Mouse (Mus musculus) hindbrain, embryonic 12.5 days (tissue): ENCODE results near the gene Zcchc8. TPM values are rescaled to one million over a fixed set of nuclear protein-coding genes. Genes with fewer than 3 reads are reported as not detected.

Source experiments
- ATAC-seq: fragments of 200-750 bp; cut with Nextera tagmentation; 2 replicates; pipeline ENCODE4 v1.8.0; 2017; ENCODE audit warnings: moderate TSS enrichment; ENCODE audit not compliant: low FRiP score
- H3K27ac ChIP-seq: fragments of 300-500 bp; sonication (generic); 2 replicates; pipeline ENCODE4 v1.5.1; 2016; ENCODE audit warnings: mild to moderate bottlenecking
- H3K27me3 ChIP-seq: fragments of 300-500 bp; sonication (generic); 2 replicates; pipeline ENCODE4 v1.6.1; 2016; ENCODE audit warnings: mild to moderate bottlenecking
- H3K36me3 ChIP-seq: fragments of 300-500 bp; sonication (generic); 2 replicates; pipeline ENCODE4 v1.6.1; 2016; ENCODE audit warnings: mild to moderate bottlenecking
- H3K4me1 ChIP-seq: fragments of 300-500 bp; sonication (generic); 2 replicates; pipeline ENCODE4 v1.6.1; 2016
- H3K4me2 ChIP-seq: fragments of 300-500 bp; sonication (generic); replicated peaks from 2 replicates; pipeline ENCODE4 v1.6.1; 2016; ENCODE audit warnings: mild to moderate bottlenecking
- H3K4me3 ChIP-seq: fragments of 300-500 bp; sonication (generic); 2 replicates; pipeline ENCODE4 v1.5.1; 2016; ENCODE audit warnings: mild to moderate bottlenecking
- H3K9ac ChIP-seq: fragments of 300-500 bp; sonication (generic); 2 replicates; pipeline ENCODE4 v1.6.1; 2016; ENCODE audit warnings: mild to moderate bottlenecking, moderate library complexity
- H3K9me3 ChIP-seq: fragments of 300-500 bp; sonication (generic); replicated peaks from 2 replicates; pipeline ENCODE4 v1.6.1; 2016; ENCODE audit warnings: mild to moderate bottlenecking
- WGBS: fragments of 180-500 bp; shearing (Covaris S2); methylation state at CpG from one replicate; pipeline ENCODE4 v1.1.7; 2016; 5-methylcytosine and 5-hydroxymethylcytosine counted together
- polyA plus RNA-seq: library from polyadenylated mRNA; unstranded; fragments of >200 nt; fragmentation: Nextera tagmentation; extraction: Ambion mirVana; gene quantifications from 2 replicates; pipeline ENCODE4 v1.2.1, GENCODE M21; 2016

Gene Zcchc8
- polyA plus RNA-seq, 1 experiment from 2014 or later: 80.2 TPM

- no peak for ATAC-seq
- no peak overlapping the region for H3K4me2 ChIP-seq
- WGBS: 52% methylated on average over 5 of the region's 5 CpGs
- no peaks in the 10 kb centered on the region for H3K9me3 ChIP-seq
- no peak overlapping the region for H3K9ac ChIP-seq
- H3K27ac ChIP-seq: no peak overlapping the region
- H3K4me1 ChIP-seq: peaks cover 21% of the 10 kb centered on the region
- no peak overlapping the region for H3K4me3 ChIP-seq
- no peaks in the 10 kb centered on the region for H3K27me3 ChIP-seq
- no peaks in the 10 kb centered on the region for H3K36me3 ChIP-seq
Observed at GRCm38 (mm10) chr5:123679546-123680263, 41.2 kb downstream of the Zcchc8 start.

GRCm38 (mm10) chr5:123679106-123679505 lies 41.8 kb downstream of the Zcchc8 start:
- H3K4me2 ChIP-seq: no peak overlapping the region
- H3K4me3 ChIP-seq: no peak overlapping the region
- no peak for ATAC-seq
- H3K4me1 ChIP-seq: peaks cover 22% of the 10 kb centered on the region
- H3K9me3 ChIP-seq: no peaks in the 10 kb centered on the region
- H3K27ac ChIP-seq: no peak overlapping the region
- no peaks in the 10 kb centered on the region for H3K36me3 ChIP-seq
- no peak overlapping the region for H3K9ac ChIP-seq
- no peaks in the 10 kb centered on the region for H3K27me3 ChIP-seq
- WGBS: 82% methylated on average over 3 of the region's 3 CpGs

GRCm38 (mm10) chr5:123675717-123676116 lies 45.2 kb downstream of the Zcchc8 start:
- no peaks in the 10 kb centered on the region for H3K36me3 ChIP-seq
- no peak for ATAC-seq
- no peak overlapping the region for H3K4me3 ChIP-seq
- H3K9ac ChIP-seq: no peak overlapping the region
- H3K9me3 ChIP-seq: no peaks in the 10 kb centered on the region
- peaks cover 21% of the 10 kb centered on the region for H3K4me1 ChIP-seq
- H3K27ac ChIP-seq: no peak overlapping the region
- no peak overlapping the region for H3K4me2 ChIP-seq
- no peaks in the 10 kb centered on the region for H3K27me3 ChIP-seq
- WGBS: 92% methylated on average over 9 of the region's 9 CpGs

- Histone ChIP-seq H3K27me3 (no peaks in the 10 kb centered on the region), H3K4me3 (no peak overlapping the region), H3K4me1 (peaks cover 23% of the 10 kb centered on the region), H3K27ac (no peak overlapping the region), H3K4me2 (no peak overlapping the region), H3K9me3 (no peaks in the 10 kb centered on the region), H3K36me3 (no peaks in the 10 kb centered on the region), H3K9ac (no peak overlapping the region)
- no peak for ATAC-seq
- WGBS: 44% methylated on average over 3 of the region's 3 CpGs
Observed at GRCm38 (mm10) chr5:123675221-123675620, 45.7 kb downstream of the Zcchc8 start.

GRCm38 (mm10) chr5:123671473-123671820 lies 49.5 kb downstream of the Zcchc8 start:
- Histone ChIP-seq H3K36me3 (no peaks in the 10 kb centered on the region), H3K27ac (no peak overlapping the region), H3K9ac (no peak overlapping the region), H3K4me3 (no peak overlapping the region), H3K4me1 (peaks cover 16% of the 10 kb centered on the region), H3K27me3 (no peaks in the 10 kb centered on the region), H3K4me2 (no peak overlapping the region), H3K9me3 (no peaks in the 10 kb centered on the region)
- ATAC-seq: no peak
- WGBS: 63% methylated on average over 3 of the region's 3 CpGs

GRCm38 (mm10) chr5:123670800-123671472 lies 50.0 kb downstream of the Zcchc8 start:
- H3K36me3 ChIP-seq: no peaks in the 10 kb centered on the region
- WGBS: 41% methylated on average over 14 of the region's 14 CpGs
- H3K9ac ChIP-seq: no peak overlapping the region
- H3K9me3 ChIP-seq: no peaks in the 10 kb centered on the region
- no peak overlapping the region for H3K4me2 ChIP-seq
- peaks cover 16% of the 10 kb centered on the region for H3K4me1 ChIP-seq
- no peaks in the 10 kb centered on the region for H3K27me3 ChIP-seq
- no peak for ATAC-seq
- H3K27ac ChIP-seq: peak overlapping the region; percentile 41; the same call in 1 of the 2 replicates
- no peak overlapping the region for H3K4me3 ChIP-seq

GRCm38 (mm10) chr5:123669991-123670799 lies 50.7 kb downstream of the Zcchc8 start:
- Histone ChIP-seq H3K9me3 (no peaks in the 10 kb centered on the region), H3K36me3 (no peaks in the 10 kb centered on the region), H3K4me3 (no peak overlapping the region), H3K9ac (no peak overlapping the region), H3K27me3 (no peaks in the 10 kb centered on the region), H3K27ac (peak overlapping the region; percentile 41; the same call in 1 of the 2 replicates), H3K4me2 (no peak overlapping the region), H3K4me1 (peaks cover 16% of the 10 kb centered on the region)
- ATAC-seq: no peak
- 71% methylated on average over 9 of the region's 9 CpGs for WGBS

GRCm38 (mm10) chr5:123667915-123668314 lies 53.0 kb downstream of the Zcchc8 start:
- no peak overlapping the region for H3K9ac ChIP-seq
- no peaks in the 10 kb centered on the region for H3K9me3 ChIP-seq
- H3K27ac ChIP-seq: no peak overlapping the region
- no peak overlapping the region for H3K4me3 ChIP-seq
- no peaks in the 10 kb centered on the region for H3K36me3 ChIP-seq
- no peak for ATAC-seq
- no peaks in the 10 kb centered on the region for H3K27me3 ChIP-seq
- H3K4me2 ChIP-seq: no peak overlapping the region
- 92% methylated on average over 12 of the region's 12 CpGs for WGBS
- peaks cover 10% of the 10 kb centered on the region for H3K4me1 ChIP-seq

- Histone ChIP-seq H3K9me3 (no peaks in the 10 kb centered on the region), H3K9ac (no peak overlapping the region), H3K4me3 (no peak overlapping the region), H3K36me3 (no peaks in the 10 kb centered on the region), H3K4me2 (no peak overlapping the region), H3K27me3 (no peaks in the 10 kb centered on the region), H3K27ac (no peak overlapping the region), H3K4me1 (peaks cover 7% of the 10 kb centered on the region; the same call in 1 of the 2 replicates)
- 85% methylated on average over 7 of the region's 7 CpGs for WGBS
- no peak for ATAC-seq
Observed at GRCm38 (mm10) chr5:123665956-123666355, 54.9 kb downstream of the Zcchc8 start.

- Histone ChIP-seq H3K4me2 (no peak overlapping the region), H3K9me3 (no peaks in the 10 kb centered on the region), H3K4me3 (no peak overlapping the region), H3K36me3 (no peaks in the 10 kb centered on the region), H3K27ac (no peak overlapping the region), H3K4me1 (peaks cover 5% of the 10 kb centered on the region; the same call in 1 of the 2 replicates), H3K9ac (no peak overlapping the region), H3K27me3 (no peaks in the 10 kb centered on the region)
- ATAC-seq: no peak
- WGBS: 80% methylated on average over 7 of the region's 7 CpGs
Observed at GRCm38 (mm10) chr5:123664329-123664728, 56.6 kb downstream of the Zcchc8 start.

- Histone ChIP-seq H3K9ac (no peak overlapping the region), H3K4me2 (no peak overlapping the region), H3K36me3 (no peaks in the 10 kb centered on the region), H3K4me3 (no peak overlapping the region), H3K4me1 (peaks cover 5% of the 10 kb centered on the region; the same call in 1 of the 2 replicates), H3K9me3 (no peaks in the 10 kb centered on the region), H3K27me3 (no peaks in the 10 kb centered on the region), H3K27ac (no peak overlapping the region)
- no peak for ATAC-seq
- 69% methylated on average over 9 of the region's 9 CpGs for WGBS
Observed at GRCm38 (mm10) chr5:123662059-123662458, 58.8 kb downstream of the Zcchc8 start.

GRCm38 (mm10) chr5:123661602-123662001 lies 59.3 kb downstream of the Zcchc8 start:
- no peaks in the 10 kb centered on the region for H3K36me3 ChIP-seq
- WGBS: 88% methylated on average over 3 of the region's 3 CpGs
- no peak overlapping the region for H3K4me3 ChIP-seq
- H3K27me3 ChIP-seq: no peaks in the 10 kb centered on the region
- H3K9me3 ChIP-seq: no peaks in the 10 kb centered on the region
- no peak overlapping the region for H3K4me2 ChIP-seq
- no peak for ATAC-seq
- H3K9ac ChIP-seq: no peak overlapping the region
- peak overlapping the region; percentile 4; the same call in 1 of the 2 replicates for H3K27ac ChIP-seq
- peaks cover 5% of the 10 kb centered on the region; the same call in 1 of the 2 replicates for H3K4me1 ChIP-seq
